Mouse (Mus musculus) Patski (cell line): ENCODE data around the gene Cbx5. TPM values are rescaled to one million over a fixed set of nuclear protein-coding genes. Genes with fewer than 3 reads are reported as not detected.

ENCODE experiments used
- ATAC-seq: fragments of 100-300 bp; one replicate; pipeline ENCODE4 v1.8.0; 2021
- CTCF ChIA-PET: fragments of 350-600 bp; sonication (Branson Sonifier 250); formaldehyde crosslinking; loops from one replicate; lab custom pipeline; 2022; ENCODE audit warnings: inconsistent platforms; lab: Charles Lee
- POLR2A ChIA-PET: fragments of 350-600 bp; sonication (Branson Sonifier 250); formaldehyde crosslinking; loops from one replicate; lab custom pipeline; 2022; ENCODE audit warnings: antibody characterized with exemption, inconsistent platforms; lab: Charles Lee
- DNase-seq: peaks from one replicate; pipeline ENCODE4 v3.0.0-alpha.2; 2011; ENCODE audit warnings: low read depth, low spot score
- H3K27me3 ChIP-seq: fragments of 371-371 bp; one replicate; pipeline ENCODE4 v1.5.1; 2021
- CTCF ChIP-seq: fragments of 100-300 bp; IDR thresholded peaks from one replicate; pipeline ENCODE4 v1.5.1; 2021
- in situ Hi-C: fragments of 300-500 bp; cut with MboI; formaldehyde crosslinking; loops from 3 replicates; pipeline ENCODE4 v1.11.1; 2018; ENCODE audit warnings: low pct_unique_long_range_greater_than_20kb, mixed read lengths
- polyA plus RNA-seq: library from polyadenylated mRNA; unstranded; gene quantifications from one replicate; pipeline ENCODE4 v1.2.3, GENCODE M21; 2021

The Cbx5 gene
- polyA plus RNA-seq, 1 experiment from 2014 or later: 92.4 TPM

- peak; percentile 94 for DNase-seq
- no peak for TF ChIP-seq CTCF
- POLR2A ChIA-PET: interaction anchor here (0.9 kb wide), 1 partner anchor 12 kb away, joined by 3 read pairs; no protein-coding TSS in a partner anchor
- peak; percentile 98 for ATAC-seq
- in situ Hi-C loops: no loop called here
- no peaks in the 10 kb centered on the region for H3K27me3 ChIP-seq
- CTCF ChIA-PET: interaction anchor here (1.0 to 2.5 kb wide), 14 partner anchors 9 to 95 kb away, joined by 3 to 11 read pairs (median 4); no protein-coding TSS in a partner anchor
Measured at GRCm38 (mm10) chr15:103272419-103273279, 33.0 kb upstream of the Cbx5 start, which contains the start of gene Copz1. Gene Copz1, plus strand, starts transcription at chr15:103272714.

- DNase-seq (no peak), ATAC-seq (no peak)
- in situ Hi-C loops: no loop called here
- no peak for TF ChIP-seq CTCF
- peaks cover 4% of the 10 kb centered on the region for H3K27me3 ChIP-seq
- CTCF ChIA-PET: interaction anchor here (0.9 to 1.1 kb wide), 3 partner anchors 9 to 55 kb away, joined by 3 read pairs; partner anchors contain the start of gene Nfe2
- POLR2A ChIA-PET: no interaction called here
Measured at GRCm38 (mm10) chr15:103268903-103269302, 29.3 kb upstream of the Cbx5 start.

GRCm38 (mm10) chr15:103264794-103265193 lies 25.2 kb upstream of the Cbx5 start:
- in situ Hi-C loops: no loop called here
- DNase-seq: no peak
- CTCF ChIA-PET: no interaction called here
- POLR2A ChIA-PET: no interaction called here
- no peak for TF ChIP-seq CTCF
- H3K27me3 ChIP-seq: peaks cover 4% of the 10 kb centered on the region
- no peak for ATAC-seq

- ChIA-PET POLR2A (interaction anchor here (0.7 to 1.1 kb wide), 2 partner anchors 10 to 13 kb away, joined by 3 to 4 read pairs; partner anchors contain the start of gene Copz1), CTCF (interaction anchor here (0.7 to 2.3 kb wide), 8 partner anchors 9 to 100 kb away, joined by 3 to 12 read pairs (median 4); no protein-coding TSS in a partner anchor)
- in situ Hi-C loops: no loop called here
- ATAC-seq (peak; percentile 82), DNase-seq (peak; percentile 73)
- no peak for TF ChIP-seq CTCF
- no peaks in the 10 kb centered on the region for H3K27me3 ChIP-seq
Measured at GRCm38 (mm10) chr15:103259989-103260388, 20.4 kb upstream of the Cbx5 start.

DNA sequence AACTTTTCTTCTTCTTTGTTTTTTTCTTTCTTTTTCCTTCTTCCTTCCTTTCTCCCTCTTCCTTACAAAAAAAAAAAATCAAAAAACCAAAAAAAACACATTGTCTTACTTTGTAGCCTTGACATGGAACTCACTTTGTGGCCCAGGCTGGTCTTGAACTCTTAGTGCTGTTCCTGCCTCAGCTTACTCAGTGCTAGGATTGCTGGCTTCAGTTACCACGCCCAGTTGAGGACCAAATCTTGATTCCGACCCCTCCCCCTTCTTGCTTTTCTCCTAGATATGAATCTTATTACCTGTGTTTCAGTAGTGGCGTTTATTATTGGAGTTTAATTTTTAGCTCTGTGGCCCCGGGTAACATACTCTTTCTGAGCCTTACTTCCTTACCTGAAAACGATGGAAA lies 19.5 kb upstream of the Cbx5 start:
- ChIA-PET POLR2A (no interaction called here), CTCF (interaction anchor here (1.2 to 1.9 kb wide), 4 partner anchors 20 to 100 kb away, joined by 3 to 12 read pairs (median 3); no protein-coding TSS in a partner anchor)
- in situ Hi-C loops: no loop called here
- DNase-seq (no peak), ATAC-seq (no peak)
- no peak for TF ChIP-seq CTCF
- no peaks in the 10 kb centered on the region for H3K27me3 ChIP-seq

DNA sequence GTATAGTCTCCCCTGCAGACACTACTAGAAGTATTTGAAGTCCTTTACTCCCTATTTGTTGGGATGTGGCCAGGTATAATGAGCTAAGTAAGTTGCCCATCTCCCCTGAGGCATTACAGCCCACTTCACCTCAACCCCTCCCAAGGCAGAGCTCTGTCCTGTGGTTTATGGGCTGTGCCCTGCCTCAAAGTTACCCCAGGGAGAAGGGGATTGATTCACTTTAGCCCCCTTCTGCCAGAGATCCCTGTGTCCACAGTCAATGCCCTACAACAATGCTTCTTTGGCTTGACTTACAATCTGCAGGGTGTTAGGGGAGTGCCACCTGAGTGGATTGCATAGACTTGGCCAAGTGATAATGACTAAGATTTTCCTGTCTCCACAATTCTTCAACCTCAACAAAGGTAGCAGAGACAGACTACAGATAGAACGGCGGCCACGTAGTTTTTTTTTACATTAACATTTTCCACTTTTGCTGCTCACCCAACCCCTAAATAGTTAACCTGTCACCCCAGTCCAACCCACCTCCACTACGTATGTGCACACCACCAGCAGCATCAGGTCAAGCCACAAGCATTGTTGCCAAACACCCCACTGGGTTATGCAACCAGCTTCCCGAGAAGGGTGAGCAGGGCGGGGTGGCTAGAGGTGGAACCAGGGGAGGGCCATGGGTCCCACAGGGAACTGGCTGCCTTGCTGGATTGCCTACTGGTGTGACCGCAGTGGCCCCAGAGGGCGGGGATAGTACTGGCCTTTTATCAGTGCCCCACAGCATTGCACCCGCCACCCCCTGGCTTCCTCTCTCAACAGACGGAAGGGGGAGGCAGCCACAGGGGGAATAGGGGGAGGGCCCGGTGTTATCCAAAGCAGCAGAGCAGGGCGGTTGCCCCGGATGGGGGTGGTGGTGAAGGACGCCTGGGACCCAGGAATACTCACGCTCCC lies 18.4 kb upstream of the Cbx5 start, which contains the start of gene Nfe2:
Gene Nfe2 (minus strand): TSS at position 614 of the 939 bp plus-strand sequence.
- DNase-seq (no peak), ATAC-seq (peak; percentile 57)
- in situ Hi-C loops: no loop called here
- POLR2A ChIA-PET: no interaction called here
- CTCF ChIA-PET: interaction anchor here (1.1 kb wide), 1 partner anchor 11 kb away, joined by 3 read pairs; no protein-coding TSS in a partner anchor
- H3K27me3 ChIP-seq: no peaks in the 10 kb centered on the region
- TF ChIP-seq CTCF: no peak

DNA sequence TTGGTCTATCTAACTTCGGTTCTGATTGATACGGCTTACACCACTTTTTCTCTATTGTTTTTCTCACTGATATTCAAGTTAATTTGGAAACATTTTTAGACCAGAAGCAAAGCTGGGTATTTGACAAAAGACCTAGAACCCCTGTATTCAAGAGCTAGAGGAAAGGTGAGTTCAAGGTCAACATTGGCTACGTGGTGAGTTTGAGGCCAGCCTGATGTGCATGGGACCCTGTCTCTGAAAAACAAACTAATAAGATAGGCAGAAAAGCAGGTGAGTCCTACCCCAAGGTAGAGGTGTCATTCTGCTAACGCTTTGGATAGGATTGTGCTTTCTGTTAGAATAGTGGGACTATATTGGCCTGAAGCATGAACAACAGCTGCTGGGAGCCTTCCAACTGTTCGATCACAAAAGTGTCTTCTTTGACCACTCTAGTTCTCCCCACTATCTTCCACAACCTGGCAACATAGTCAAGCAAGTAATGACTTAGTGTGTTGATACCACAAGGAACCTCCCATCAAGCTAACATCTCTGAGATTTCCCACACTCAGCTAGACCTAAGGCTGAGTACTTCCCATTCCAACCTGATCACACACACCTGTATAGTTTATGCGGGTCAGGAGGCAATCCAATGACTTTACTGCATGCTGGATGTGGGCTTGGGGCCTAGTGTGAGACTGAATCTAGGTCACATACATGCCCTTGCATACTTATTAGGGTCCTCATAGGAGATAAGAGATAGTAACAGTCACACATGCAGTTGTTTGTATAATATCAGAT lies 16.8 kb upstream of the Cbx5 start:
- no peak for DNase-seq
- in situ Hi-C loops: no loop called here
- no peaks in the 10 kb centered on the region for H3K27me3 ChIP-seq
- no peak for ATAC-seq
- CTCF ChIA-PET: interaction anchor here (1.4 to 1.8 kb wide), 3 partner anchors 18 to 68 kb away, joined by 3 to 4 read pairs (median 4); no protein-coding TSS in a partner anchor
- no peak for TF ChIP-seq CTCF
- POLR2A ChIA-PET: no interaction called here

DNA sequence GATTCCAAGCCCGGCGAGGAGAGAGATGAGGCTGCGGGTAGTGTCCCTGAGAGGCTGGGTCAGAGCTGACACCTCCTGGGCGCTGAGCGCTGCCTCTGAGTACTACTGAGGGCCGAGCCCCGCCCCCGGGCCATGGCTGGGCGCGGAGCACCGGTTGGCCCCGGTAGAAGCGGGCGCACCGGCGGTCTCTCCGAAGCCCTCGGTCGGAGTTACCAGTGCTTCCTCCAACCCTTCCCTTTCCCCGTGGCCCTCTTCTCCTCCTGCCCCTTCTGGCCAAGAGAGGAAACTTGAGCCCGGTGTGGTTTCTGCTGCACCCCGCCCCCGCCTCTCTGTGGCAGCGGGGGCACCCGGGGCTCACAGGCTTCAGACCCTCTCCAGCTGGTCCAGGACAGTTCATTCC lies 15.6 kb upstream of the Cbx5 start:
- no peak for TF ChIP-seq CTCF
- in situ Hi-C loops: no loop called here
- H3K27me3 ChIP-seq: no peaks in the 10 kb centered on the region
- POLR2A ChIA-PET: no interaction called here
- no peak for DNase-seq
- ATAC-seq: no peak
- CTCF ChIA-PET: interaction anchor here (1.8 kb wide), 1 partner anchor 69 kb away, joined by 4 read pairs; no protein-coding TSS in a partner anchor

- no peaks in the 10 kb centered on the region for H3K27me3 ChIP-seq
- TF ChIP-seq CTCF: no peak
- ATAC-seq (no peak), DNase-seq (no peak)
- POLR2A ChIA-PET: interaction anchor here (0.5 kb wide), 1 partner anchor 30 kb away, joined by 3 read pairs; no protein-coding TSS in a partner anchor
- in situ Hi-C loops: loop anchor here (5.0 kb wide), 1 partner anchor 54 kb away; no protein-coding TSS in a partner anchor
- CTCF ChIA-PET: interaction anchor here (1.4 to 3.0 kb wide), 2 partner anchors 27 to 53 kb away, joined by 5 to 8 read pairs; no protein-coding TSS in a partner anchor
Measured at GRCm38 (mm10) chr15:103253352-103253751, 13.7 kb upstream of the Cbx5 start.
